Mouse (Mus musculus) forebrain, embryonic 10.5 days (tissue): ENCODE measurements around the gene Sugct. TPM values are rescaled to one million over a fixed set of nuclear protein-coding genes. Genes with fewer than 3 reads are reported as not detected.

Experiments used
- DNase-seq: peaks from one replicate; pipeline ENCODE4 v3.0.0-alpha.2; 2017; ENCODE audit warnings: low spot score; ENCODE audit errors: extremely low spot score
- H3K27ac ChIP-seq: fragments of 300-500 bp; sonication (generic); 2 replicates; pipeline ENCODE4 v1.5.1; 2016; ENCODE audit warnings: mild to moderate bottlenecking
- H3K27me3 ChIP-seq: fragments of 300-500 bp; sonication (generic); 2 replicates; pipeline ENCODE4 v1.6.1; 2016; ENCODE audit warnings: mild to moderate bottlenecking; ENCODE audit not compliant: poor library complexity, severe bottlenecking
- H3K36me3 ChIP-seq: fragments of 300-500 bp; sonication (generic); replicated peaks from 2 replicates; pipeline ENCODE4 v1.6.1; 2016; ENCODE audit warnings: mild to moderate bottlenecking, moderate library complexity
- H3K4me1 ChIP-seq: fragments of 300-500 bp; sonication (generic); 2 replicates; pipeline ENCODE4 v1.6.1; 2016
- H3K4me3 ChIP-seq: fragments of 300-500 bp; sonication (generic); 2 replicates; pipeline ENCODE4 v1.5.1; 2016; ENCODE audit warnings: mild to moderate bottlenecking, moderate library complexity
- H3K9me3 ChIP-seq: fragments of 300-500 bp; sonication (generic); 2 replicates; pipeline ENCODE4 v1.6.1; 2016; ENCODE audit warnings: mild to moderate bottlenecking, moderate library complexity
- WGBS: fragments of 180-500 bp; shearing (Covaris S2); methylation state at CpG from one replicate; pipeline ENCODE4 v1.1.7; 2016; 5-methylcytosine and 5-hydroxymethylcytosine counted together
- polyA plus RNA-seq: library from polyadenylated mRNA; unstranded; fragments of >200 nt; fragmentation: Nextera tagmentation; extraction: Ambion mirVana; gene quantifications from 2 replicates; pipeline ENCODE4 v1.2.1, GENCODE M21; 2016

Sugct gene
- polyA plus RNA-seq, 1 experiment from 2014 or later = 3.2 TPM

DNA sequence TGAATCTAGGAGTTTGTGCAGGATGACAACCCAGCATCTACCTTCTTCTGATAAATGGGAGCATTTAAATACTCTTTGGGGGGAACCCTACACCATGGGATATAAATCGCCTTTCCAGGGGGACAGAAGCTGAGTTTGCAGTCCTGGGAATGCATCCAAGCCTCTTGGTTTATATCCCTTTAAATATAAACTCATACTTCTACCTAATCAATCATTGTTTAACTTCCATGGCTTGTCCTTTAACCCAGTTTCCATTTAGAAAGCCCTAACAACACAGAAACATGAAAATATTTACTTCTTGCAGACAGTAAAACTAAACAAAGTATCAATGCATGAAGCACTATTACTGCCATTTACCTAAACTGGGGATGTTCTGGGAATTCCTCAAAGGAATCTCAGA is 3.9 kb downstream of the Sugct start:
- 86% methylated on average over 1 of the region's 1 CpGs for WGBS
- Histone ChIP-seq H3K4me3 (no peak overlapping the region), H3K4me1 (peaks cover 12% of the 10 kb centered on the region), H3K9me3 (no peaks in the 10 kb centered on the region), H3K36me3 (no peaks in the 10 kb centered on the region), H3K27ac (no peak overlapping the region), H3K27me3 (no peaks in the 10 kb centered on the region)
- no peak for DNase-seq

GRCm38 (mm10) chr13:17690686-17691085 is 4.7 kb downstream of the Sugct start:
- H3K9me3 ChIP-seq = no peaks in the 10 kb centered on the region
- no peak for DNase-seq
- peaks cover 6% of the 10 kb centered on the region; the same call in 1 of the 2 replicates for H3K4me1 ChIP-seq

GRCm38 (mm10) chr13:17689461-17689860 is 5.9 kb downstream of the Sugct start:
- DNase-seq = no peak
- H3K4me3 ChIP-seq = no peak overlapping the region
- H3K27me3 ChIP-seq = no peaks in the 10 kb centered on the region
- no peak overlapping the region for H3K27ac ChIP-seq
- H3K4me1 ChIP-seq = peaks cover 6% of the 10 kb centered on the region; the same call in 1 of the 2 replicates
- no peaks in the 10 kb centered on the region for H3K36me3 ChIP-seq
- no peaks in the 10 kb centered on the region for H3K9me3 ChIP-seq

More at GRCm38 (mm10) chr13:17690686-17691085, 4.7 kb downstream of the Sugct start:
- Histone ChIP-seq H3K36me3 (no peaks in the 10 kb centered on the region), H3K27me3 (no peaks in the 10 kb centered on the region), H3K4me3 (no peak overlapping the region), H3K27ac (no peak overlapping the region)

- no peak for DNase-seq
- H3K27ac ChIP-seq = no peak overlapping the region
- no peaks in the 10 kb centered on the region for H3K9me3 ChIP-seq
- H3K4me3 ChIP-seq = no peak overlapping the region
- H3K36me3 ChIP-seq = no peaks in the 10 kb centered on the region
- no peaks in the 10 kb centered on the region for H3K4me1 ChIP-seq
- no peaks in the 10 kb centered on the region for H3K27me3 ChIP-seq
- WGBS = 80% methylated on average over 1 of the region's 1 CpGs
Observed at GRCm38 (mm10) chr13:17671122-17671521, 24.2 kb downstream of the Sugct start.

GRCm38 (mm10) chr13:17667380-17667779 is 28.0 kb downstream of the Sugct start:
- WGBS = 86% methylated on average over 1 of the region's 1 CpGs
- DNase-seq = no peak
- no peaks in the 10 kb centered on the region for H3K9me3 ChIP-seq
- no peak overlapping the region for H3K4me3 ChIP-seq
- no peak overlapping the region for H3K27ac ChIP-seq
- no peaks in the 10 kb centered on the region for H3K36me3 ChIP-seq
- H3K4me1 ChIP-seq = no peaks in the 10 kb centered on the region
- H3K27me3 ChIP-seq = no peaks in the 10 kb centered on the region

DNA sequence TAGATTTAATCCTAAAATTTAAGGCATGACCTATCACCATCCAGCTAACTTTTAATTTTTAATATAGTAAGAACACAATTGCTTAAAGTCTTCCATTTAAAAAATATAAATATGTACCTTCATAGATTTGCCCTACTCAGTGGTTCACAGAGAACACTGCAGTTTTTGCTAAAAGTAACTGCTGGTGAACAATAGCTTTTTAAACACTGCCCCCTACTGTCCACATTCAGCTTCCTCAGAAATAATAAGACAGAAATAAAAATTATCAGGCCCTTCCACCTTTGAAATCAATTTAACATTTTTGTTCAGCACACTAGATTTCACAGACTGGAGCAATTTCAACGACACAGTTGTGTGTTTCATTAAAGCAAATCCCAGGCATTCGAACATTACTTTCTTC is 53.1 kb downstream of the Sugct start:
- Histone ChIP-seq H3K4me1 (no peaks in the 10 kb centered on the region), H3K9me3 (no peaks in the 10 kb centered on the region), H3K36me3 (no peaks in the 10 kb centered on the region), H3K27me3 (no peaks in the 10 kb centered on the region), H3K27ac (no peak overlapping the region), H3K4me3 (no peak overlapping the region)
- 54% methylated on average over 2 of the region's 2 CpGs for WGBS
- DNase-seq = no peak

DNA sequence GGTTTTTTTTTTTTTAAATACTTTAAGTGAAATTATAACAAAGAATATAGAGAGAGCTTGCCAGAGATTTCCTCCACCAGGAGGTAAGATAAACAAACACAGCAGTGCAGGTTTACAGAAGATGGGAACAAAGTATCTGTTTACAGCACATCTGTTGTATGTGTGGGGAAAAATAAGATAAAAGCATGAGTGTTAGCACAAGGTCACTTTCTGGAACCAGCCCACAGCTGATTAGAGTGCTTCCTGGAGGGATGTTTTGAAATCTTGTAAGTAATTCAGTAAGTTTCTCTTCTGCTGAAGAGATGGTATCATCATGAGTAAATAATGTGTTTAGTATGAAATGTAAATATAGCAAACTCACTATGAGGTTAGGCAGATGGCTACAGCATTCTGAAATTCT is 57.3 kb downstream of the Sugct start:
- H3K27me3 ChIP-seq = no peaks in the 10 kb centered on the region
- H3K36me3 ChIP-seq = no peaks in the 10 kb centered on the region
- H3K27ac ChIP-seq = no peak overlapping the region
- H3K4me3 ChIP-seq = no peak overlapping the region
- no peaks in the 10 kb centered on the region for H3K4me1 ChIP-seq
- no peak for DNase-seq
- no peaks in the 10 kb centered on the region for H3K9me3 ChIP-seq

- H3K36me3 ChIP-seq = no peaks in the 10 kb centered on the region
- no peak overlapping the region for H3K4me3 ChIP-seq
- 92% methylated on average over 5 of the region's 5 CpGs for WGBS
- no peaks in the 10 kb centered on the region for H3K4me1 ChIP-seq
- DNase-seq = no peak
- H3K27ac ChIP-seq = no peak overlapping the region
- H3K9me3 ChIP-seq = no peaks in the 10 kb centered on the region
- no peaks in the 10 kb centered on the region for H3K27me3 ChIP-seq
Observed at GRCm38 (mm10) chr13:17627108-17627507, 68.2 kb downstream of the Sugct start.

DNA sequence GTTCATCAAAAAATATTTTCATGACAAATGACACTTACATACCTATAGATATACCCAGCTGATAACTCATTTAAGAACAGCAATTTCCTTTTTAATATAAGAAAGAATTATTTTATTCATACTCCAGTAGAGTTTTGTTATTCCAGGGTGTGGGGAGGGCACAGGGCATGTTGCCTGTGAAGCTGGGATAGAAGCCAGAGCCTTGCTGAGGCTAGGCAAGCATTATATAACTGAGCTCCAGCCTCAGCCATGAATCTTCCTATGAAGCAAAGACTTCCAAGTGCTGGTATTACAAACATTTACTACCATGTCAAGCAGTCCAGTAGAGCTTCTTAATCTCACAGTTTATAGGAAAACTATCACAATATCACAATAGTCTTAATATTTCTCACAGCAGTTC is 70.4 kb downstream of the Sugct start:
- Histone ChIP-seq H3K36me3 (no peaks in the 10 kb centered on the region), H3K27ac (no peak overlapping the region), H3K27me3 (no peaks in the 10 kb centered on the region), H3K4me3 (no peak overlapping the region), H3K9me3 (no peaks in the 10 kb centered on the region), H3K4me1 (no peaks in the 10 kb centered on the region)
- DNase-seq = no peak

DNA sequence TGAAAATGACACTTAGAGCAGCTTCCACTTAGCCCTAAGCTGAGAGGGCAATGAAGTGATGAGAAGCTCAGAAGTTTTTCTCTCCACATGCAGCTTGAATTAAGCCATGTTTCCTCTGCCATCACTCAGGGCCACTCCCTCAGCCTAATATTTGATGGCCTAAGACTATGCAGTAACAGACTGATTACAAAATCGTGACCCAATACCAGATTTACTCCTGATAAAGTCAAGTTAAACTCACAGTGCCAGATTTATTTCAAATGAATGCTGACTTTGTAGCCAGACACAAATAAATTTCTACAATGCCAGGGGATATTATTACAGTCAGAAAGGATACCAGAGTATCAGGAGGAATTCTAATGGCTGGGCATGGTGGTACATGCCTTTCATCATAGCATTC is 89.1 kb downstream of the Sugct start:
- WGBS = 84% methylated on average over 1 of the region's 1 CpGs
- Histone ChIP-seq H3K27ac (no peak overlapping the region), H3K9me3 (no peaks in the 10 kb centered on the region), H3K4me3 (no peak overlapping the region), H3K27me3 (no peaks in the 10 kb centered on the region), H3K4me1 (no peaks in the 10 kb centered on the region), H3K36me3 (no peaks in the 10 kb centered on the region)
- DNase-seq = no peak

- DNase-seq = no peak
Observed at GRCm38 (mm10) chr13:17604670-17605069, 90.7 kb downstream of the Sugct start.

DNA sequence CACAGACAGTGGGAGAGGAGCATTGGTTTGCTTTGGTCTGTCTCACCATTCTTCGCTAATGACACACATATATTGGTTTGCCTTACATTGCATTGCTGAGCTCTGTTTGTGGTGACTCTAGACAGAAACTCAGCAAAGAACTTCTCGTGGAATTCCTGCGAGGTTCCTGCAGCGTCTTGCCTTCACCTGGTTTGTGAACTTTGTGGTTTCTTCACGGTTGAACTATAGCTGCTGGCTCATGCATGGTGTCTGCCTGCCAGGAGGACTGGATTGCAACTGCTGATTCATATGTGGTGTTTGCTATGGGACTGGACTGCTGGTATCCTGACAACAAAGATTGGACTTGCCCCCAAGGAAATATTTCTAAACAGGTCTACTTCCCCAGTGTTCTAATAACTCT is 91.6 kb downstream of the Sugct start:
- Histone ChIP-seq H3K36me3 (no peaks in the 10 kb centered on the region), H3K9me3 (no peaks in the 10 kb centered on the region), H3K27me3 (no peaks in the 10 kb centered on the region), H3K27ac (no peak overlapping the region), H3K4me1 (no peaks in the 10 kb centered on the region), H3K4me3 (no peak overlapping the region)
- DNase-seq = no peak
- WGBS = 92% methylated on average over 5 of the region's 5 CpGs

More at GRCm38 (mm10) chr13:17604670-17605069, 90.7 kb downstream of the Sugct start:
- Histone ChIP-seq H3K27me3 (no peaks in the 10 kb centered on the region), H3K36me3 (no peaks in the 10 kb centered on the region), H3K9me3 (no peaks in the 10 kb centered on the region), H3K27ac (no peak overlapping the region), H3K4me3 (no peak overlapping the region), H3K4me1 (no peaks in the 10 kb centered on the region)
- WGBS = 78% methylated on average over 3 of the region's 3 CpGs

GRCm38 (mm10) chr13:17585267-17585913 is 110.0 kb downstream of the Sugct start:
- Histone ChIP-seq H3K27ac (no peak overlapping the region), H3K4me3 (no peak overlapping the region), H3K4me1 (no peaks in the 10 kb centered on the region), H3K9me3 (no peaks in the 10 kb centered on the region), H3K27me3 (no peaks in the 10 kb centered on the region), H3K36me3 (no peaks in the 10 kb centered on the region)
- WGBS = 51% methylated on average over 3 of the region's 3 CpGs
- no peak for DNase-seq

DNA sequence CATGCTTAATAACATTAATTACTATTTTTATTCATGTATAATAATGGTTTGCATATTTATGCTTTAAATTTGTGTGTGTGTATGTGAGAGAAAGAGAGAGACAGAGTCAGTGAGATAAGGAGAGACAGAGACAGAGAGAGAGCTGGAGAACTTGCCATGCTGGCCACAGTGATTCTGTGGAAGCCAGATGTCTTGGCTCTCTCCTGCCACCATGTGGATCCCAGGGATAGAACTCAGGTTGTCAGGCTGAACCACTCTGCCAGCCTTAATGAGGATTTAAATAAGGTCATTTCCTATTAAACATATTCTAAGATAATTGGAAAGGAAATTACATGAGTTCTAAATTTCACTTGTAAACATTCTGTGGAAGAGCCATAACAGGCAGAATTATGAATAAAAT is 110.5 kb downstream of the Sugct start:
- Histone ChIP-seq H3K27me3 (no peaks in the 10 kb centered on the region), H3K27ac (no peak overlapping the region), H3K4me3 (no peak overlapping the region), H3K4me1 (no peaks in the 10 kb centered on the region), H3K36me3 (no peaks in the 10 kb centered on the region), H3K9me3 (no peaks in the 10 kb centered on the region)
- DNase-seq = no peak
